Mouse (Mus musculus): ENCODE measurements around the gene Zfp956. TPM values are rescaled to one million over a fixed set of nuclear protein-coding genes. Genes with fewer than 3 reads are reported as not detected.
"Not testable (repeated sequence)": the region's sequence is repeated elsewhere in the genome, so short reads cannot be mapped to it uniquely, and the experiment has no call there.

Zfp956 gene
- total and polyA plus RNA-seq, 2 experiments: 3.2 to 4.7 TPM

DNA sequence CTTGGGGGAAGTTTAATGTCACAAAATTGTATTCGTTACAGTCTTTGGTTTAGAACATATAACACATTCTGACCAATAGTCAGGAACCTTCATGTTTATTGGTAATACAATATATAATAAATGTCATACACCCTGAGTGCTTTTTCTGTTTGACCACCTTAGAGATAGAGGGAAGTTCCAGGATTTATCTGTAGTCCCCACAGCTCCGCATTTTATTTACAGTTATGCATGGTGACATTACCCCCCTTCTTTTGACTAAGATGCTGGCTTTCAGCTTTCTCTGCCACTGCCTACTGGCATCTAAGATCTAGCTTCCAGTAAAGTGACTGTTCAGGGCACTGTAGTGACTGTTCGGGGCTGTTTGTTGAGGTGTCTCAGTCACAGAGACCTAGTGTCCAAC, 1.2 kb downstream of the Zfp956 start:
- Histone ChIP-seq H3K9ac (ENCODE audit: low read depth, low read length) (no peak overlapping the region), H3K4me1 (ENCODE audit: control insufficient read depth, insufficient read depth, low read length) (no peaks in the 10 kb centered on the region), H3K79me2 (ENCODE audit: control insufficient read depth, insufficient read depth, low read length) (no peaks in the 10 kb centered on the region; the same call in 1 of the 2 replicates), H3K27me3 (ENCODE audit: control insufficient read depth, insufficient read depth, low read length) (no peaks in the 10 kb centered on the region), H3K36me3 (ENCODE audit: control insufficient read depth, insufficient read depth, low read length) (peaks cover 9% of the 10 kb centered on the region), H3K27ac (replicated peaks; ENCODE audit: insufficient read depth, low read depth, low read length) (no peak overlapping the region), H3K4me3 (ENCODE audit: insufficient read depth, low read depth, low read length) (no peak overlapping the region)
- WGBS: 94% methylated on average over 3 of the region's 3 CpGs
- no peak for DNase-seq (ENCODE audit: extremely low read depth, low read depth, low spot score)
- TF ChIP-seq POLR2A (IDR thresholded peaks at IDR 0.05; ENCODE audit: extremely low read depth, insufficient read depth, low read length): no peak
- TF ChIP-seq CTCF (IDR thresholded peaks at IDR 0.05; ENCODE audit: low read depth, low read length): no peak

DNA sequence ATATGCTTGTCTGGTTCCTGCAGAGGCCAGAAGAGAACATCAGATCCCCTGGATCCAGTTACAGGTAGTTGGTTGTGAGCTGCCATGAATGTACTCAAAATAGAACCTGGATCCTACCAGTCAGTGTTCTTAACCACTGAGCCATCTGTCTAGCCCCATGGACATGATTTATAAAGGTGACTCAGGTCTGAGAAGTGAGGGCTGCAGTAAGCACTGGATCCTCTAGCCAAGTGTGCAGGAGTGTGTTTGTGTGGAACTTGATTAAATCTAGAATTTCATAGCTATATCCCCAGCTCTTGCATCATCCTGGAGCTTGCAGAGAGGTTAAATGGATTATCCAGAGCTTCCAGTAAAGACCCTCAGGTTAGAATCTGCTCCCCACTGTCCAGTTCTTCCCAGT, 4.6 kb downstream of the Zfp956 start:
- Histone ChIP-seq H3K36me3 (ENCODE audit: control insufficient read depth, insufficient read depth, low read length) (peaks cover 11% of the 10 kb centered on the region), H3K4me3 (ENCODE audit: insufficient read depth, low read depth, low read length) (no peak overlapping the region), H3K4me1 (ENCODE audit: control insufficient read depth, insufficient read depth, low read length) (no peaks in the 10 kb centered on the region), H3K27me3 (ENCODE audit: control insufficient read depth, insufficient read depth, low read length) (no peaks in the 10 kb centered on the region), H3K9ac (ENCODE audit: low read depth, low read length) (no peak overlapping the region), H3K27ac (replicated peaks; ENCODE audit: insufficient read depth, low read depth, low read length) (no peak overlapping the region), H3K79me2 (ENCODE audit: control insufficient read depth, insufficient read depth, low read length) (no peaks in the 10 kb centered on the region; the same call in 1 of the 2 replicates)
- TF ChIP-seq CTCF (IDR thresholded peaks at IDR 0.05; ENCODE audit: low read depth, low read length) (no peak), POLR2A (IDR thresholded peaks at IDR 0.05; ENCODE audit: extremely low read depth, insufficient read depth, low read length) (no peak)
- DNase-seq (ENCODE audit: extremely low read depth, low read depth, low spot score): no peak

DNA sequence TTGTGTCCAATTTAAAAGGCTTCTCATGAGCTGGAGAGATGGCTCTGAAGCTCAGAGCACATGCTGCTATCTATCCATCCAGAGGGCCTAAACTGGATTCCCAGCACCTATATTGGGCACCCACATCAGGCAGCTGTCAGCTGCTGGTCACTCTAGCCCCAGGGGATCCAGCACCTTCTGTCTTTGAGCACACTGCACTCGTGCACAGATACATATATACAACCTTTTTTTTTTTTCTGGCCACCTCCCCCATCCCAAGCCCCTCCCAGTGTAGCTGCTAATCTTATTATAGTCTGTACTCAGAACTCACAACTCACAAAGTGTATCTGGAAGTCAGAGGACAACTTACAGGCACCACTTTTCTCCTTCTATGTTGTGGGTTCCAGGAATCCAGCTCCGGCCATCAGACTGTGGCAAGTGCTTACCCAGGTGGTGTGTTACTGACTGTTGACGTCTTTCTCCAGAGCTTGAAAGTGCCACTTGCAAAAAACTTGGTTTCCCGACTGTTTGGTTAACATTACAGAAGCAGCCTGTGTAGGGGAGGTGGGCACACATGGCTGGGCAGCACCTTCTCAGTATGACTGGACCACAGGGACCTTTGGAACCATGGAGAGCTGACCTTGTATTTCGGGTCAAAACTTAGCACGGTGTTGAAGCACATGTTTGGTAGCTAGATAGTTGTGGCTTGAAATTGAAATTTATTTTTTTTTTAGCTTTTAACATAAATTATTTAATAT, 7.7 kb downstream of the Zfp956 start:
- H3K9ac ChIP-seq (ENCODE audit: low read depth, low read length): no peak overlapping the region
- H3K4me3 ChIP-seq (ENCODE audit: insufficient read depth, low read depth, low read length): no peak overlapping the region
- no peak for TF ChIP-seq POLR2A (IDR thresholded peaks at IDR 0.05; ENCODE audit: extremely low read depth, insufficient read depth, low read length)
- no peak for TF ChIP-seq CTCF (IDR thresholded peaks at IDR 0.05; ENCODE audit: low read depth, low read length)
- H3K4me1 ChIP-seq (ENCODE audit: control insufficient read depth, insufficient read depth, low read length): no peaks in the 10 kb centered on the region
- no peak for DNase-seq (ENCODE audit: extremely low read depth, low read depth, low spot score)
- peaks cover 14% of the 10 kb centered on the region for H3K36me3 ChIP-seq (ENCODE audit: control insufficient read depth, insufficient read depth, low read length)
- H3K27me3 ChIP-seq (ENCODE audit: control insufficient read depth, insufficient read depth, low read length): no peaks in the 10 kb centered on the region
- no peak overlapping the region for H3K27ac ChIP-seq (replicated peaks; ENCODE audit: insufficient read depth, low read depth, low read length)
- 87% methylated on average over 6 of the region's 6 CpGs for WGBS
- no peaks in the 10 kb centered on the region for H3K79me2 ChIP-seq (ENCODE audit: control insufficient read depth, insufficient read depth, low read length)

DNA sequence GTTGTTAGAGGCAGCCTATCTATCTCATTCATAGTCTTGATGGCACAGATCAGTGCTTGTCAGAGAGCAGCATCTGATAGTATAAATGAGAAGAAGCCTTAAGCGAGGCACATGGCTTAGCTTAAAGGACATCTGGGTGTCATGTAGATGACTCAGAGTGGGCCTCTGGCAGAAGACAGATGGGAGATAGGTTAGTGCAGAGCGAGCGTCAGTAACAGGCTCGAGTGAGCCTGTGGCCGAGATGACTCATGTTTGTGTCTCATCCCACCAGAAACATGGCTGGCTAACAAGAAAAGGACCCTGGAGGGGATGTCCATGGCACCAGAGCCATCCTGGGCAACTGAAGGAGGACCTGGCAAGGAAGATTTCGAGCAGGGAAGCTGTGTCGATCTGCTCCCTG, 9.9 kb downstream of the Zfp956 start:
- no peak for DNase-seq (ENCODE audit: extremely low read depth, low read depth, low spot score)
- Histone ChIP-seq H3K4me1 (ENCODE audit: control insufficient read depth, insufficient read depth, low read length) (no peaks in the 10 kb centered on the region), H3K36me3 (ENCODE audit: control insufficient read depth, insufficient read depth, low read length) (peaks cover 11% of the 10 kb centered on the region), H3K27me3 (ENCODE audit: control insufficient read depth, insufficient read depth, low read length) (no peaks in the 10 kb centered on the region), H3K4me3 (ENCODE audit: insufficient read depth, low read depth, low read length) (no peak overlapping the region), H3K9ac (ENCODE audit: low read depth, low read length) (no peak overlapping the region), H3K79me2 (ENCODE audit: control insufficient read depth, insufficient read depth, low read length) (no peaks in the 10 kb centered on the region), H3K27ac (replicated peaks; ENCODE audit: insufficient read depth, low read depth, low read length) (no peak overlapping the region)
- TF ChIP-seq CTCF (IDR thresholded peaks at IDR 0.05; ENCODE audit: low read depth, low read length) (no peak), POLR2A (IDR thresholded peaks at IDR 0.05; ENCODE audit: extremely low read depth, insufficient read depth, low read length) (no peak)
- 85% methylated on average over 7 of the region's 7 CpGs for WGBS

DNA sequence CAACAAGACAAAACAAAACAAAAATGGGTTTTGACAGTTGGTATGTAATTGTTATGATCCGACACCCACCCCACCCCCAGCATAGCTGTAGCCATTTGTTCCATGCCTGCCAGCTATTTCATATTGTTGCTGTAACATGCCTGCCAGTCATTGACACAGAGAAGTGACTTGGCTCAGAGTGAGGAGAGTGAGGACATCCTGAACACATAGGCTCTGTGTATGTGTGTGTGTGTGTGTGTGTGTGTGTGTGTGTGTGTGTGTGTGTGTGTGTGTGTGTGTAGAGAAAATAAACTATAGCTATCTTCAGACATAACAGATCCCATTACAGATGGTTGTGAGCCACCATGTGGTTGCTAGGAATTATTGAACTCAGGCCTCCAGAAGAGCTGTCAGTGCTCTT, 15.0 kb downstream of the Zfp956 start:
- H3K79me2 ChIP-seq (ENCODE audit: control insufficient read depth, insufficient read depth, low read length); H3K27me3 ChIP-seq (ENCODE audit: control insufficient read depth, insufficient read depth, low read length); H3K36me3 ChIP-seq (ENCODE audit: control insufficient read depth, insufficient read depth, low read length); DNase-seq (ENCODE audit: extremely low read depth, low read depth, low spot score); H3K4me1 ChIP-seq (ENCODE audit: control insufficient read depth, insufficient read depth, low read length); H3K4me3 ChIP-seq (ENCODE audit: insufficient read depth, low read depth, low read length); H3K9ac ChIP-seq (ENCODE audit: low read depth, low read length); H3K27ac ChIP-seq (replicated peaks; ENCODE audit: insufficient read depth, low read depth, low read length): not testable (repeated sequence)
- 94% methylated on average over 1 of the region's 1 CpGs for WGBS

DNA sequence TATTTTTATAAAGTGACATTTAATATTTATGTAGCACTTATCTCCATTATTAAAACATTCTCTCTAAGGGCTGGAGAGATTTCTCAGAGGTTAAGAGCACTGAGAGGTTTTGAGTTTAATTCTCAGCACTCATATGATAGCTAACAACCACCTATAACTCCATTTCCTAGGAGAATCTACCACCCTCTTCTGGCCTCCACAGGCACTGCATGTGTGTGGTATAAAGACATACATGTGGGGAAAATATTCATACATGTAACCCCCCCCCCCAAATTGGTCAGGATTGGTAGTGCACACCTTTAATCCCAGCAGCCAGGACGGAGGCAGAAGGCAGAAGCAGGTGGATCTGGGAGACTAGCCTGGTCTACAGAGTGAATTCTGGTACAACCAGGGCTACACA, 21.4 kb downstream of the Zfp956 start:
- Histone ChIP-seq H3K27me3 (ENCODE audit: control insufficient read depth, insufficient read depth, low read length) (no peaks in the 10 kb centered on the region), H3K4me3 (ENCODE audit: insufficient read depth, low read depth, low read length) (no peak overlapping the region), H3K9ac (ENCODE audit: low read depth, low read length) (no peak overlapping the region), H3K79me2 (ENCODE audit: control insufficient read depth, insufficient read depth, low read length) (no peaks in the 10 kb centered on the region), H3K36me3 (ENCODE audit: control insufficient read depth, insufficient read depth, low read length) (no peaks in the 10 kb centered on the region), H3K4me1 (ENCODE audit: control insufficient read depth, insufficient read depth, low read length) (peaks cover 2% of the 10 kb centered on the region; the same call in 1 of the 2 replicates), H3K27ac (replicated peaks; ENCODE audit: insufficient read depth, low read depth, low read length) (no peak overlapping the region)
- TF ChIP-seq POLR2A (IDR thresholded peaks at IDR 0.05; ENCODE audit: extremely low read depth, insufficient read depth, low read length) (no peak), CTCF (IDR thresholded peaks at IDR 0.05; ENCODE audit: low read depth, low read length) (no peak)
- DNase-seq (ENCODE audit: extremely low read depth, low read depth, low spot score): no peak
- WGBS: 94% methylated on average over 1 of the region's 1 CpGs

Data from liver, adult 2 months (tissue).